Mouse (Mus musculus) adipocyte (in vitro differentiated cells): ENCODE data around the gene Pabpn1.

ENCODE experiments used
- DNase-seq: peaks from one replicate; pipeline ENCODE4 v3.0.0-alpha.2; 2016; ENCODE audit warnings: low spot score

Gene Pabpn1

DNA sequence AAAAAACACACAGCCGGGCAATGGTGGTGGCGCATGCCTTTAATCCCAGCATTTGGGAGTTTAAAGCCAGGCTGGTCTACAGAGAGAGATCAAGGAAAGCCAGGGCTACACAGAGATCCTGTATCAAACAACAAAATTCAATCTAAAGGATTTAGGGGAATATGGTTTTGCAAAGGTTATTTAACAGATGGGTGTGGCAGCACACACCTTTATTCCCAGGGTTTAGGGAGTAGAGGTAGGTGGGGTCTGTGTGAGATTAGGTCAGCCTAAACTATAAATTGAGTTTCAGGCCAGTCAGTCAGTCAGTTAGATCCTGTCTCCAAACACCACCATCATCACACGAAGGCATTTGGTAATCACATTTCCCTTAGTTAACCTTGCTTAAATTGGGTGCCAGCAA is at the start of gene Pabpn1:
TSS of gene Pabpn1 (plus strand) at position 301 of the 400 bp plus-strand sequence.
- no peak for DNase-seq

DNA sequence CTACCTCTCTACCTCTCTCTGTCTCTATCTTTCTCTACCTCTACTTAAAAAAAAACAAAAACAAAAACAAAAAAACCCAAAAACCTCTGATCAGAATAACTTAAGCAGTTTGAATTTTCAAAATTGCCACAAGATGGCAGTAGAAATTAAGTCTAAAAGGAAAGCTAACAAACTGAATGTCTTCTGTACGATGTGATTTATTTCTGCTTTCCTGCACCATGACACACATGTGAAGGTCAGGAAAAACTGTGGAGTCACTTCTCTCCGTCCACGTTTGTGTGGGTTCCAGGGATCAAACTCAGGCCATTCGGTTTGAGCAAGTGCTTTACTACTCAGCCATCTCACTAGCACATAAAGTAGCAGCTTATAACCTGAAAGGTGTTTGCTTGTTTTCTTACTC is 48.8 kb upstream of the Pabpn1 start:
- DNase-seq: peak; percentile 56

GRCm38 (mm10) chr14:54855726-54856125 is 36.6 kb upstream of the Pabpn1 start:
- DNase-seq: no peak

DNA sequence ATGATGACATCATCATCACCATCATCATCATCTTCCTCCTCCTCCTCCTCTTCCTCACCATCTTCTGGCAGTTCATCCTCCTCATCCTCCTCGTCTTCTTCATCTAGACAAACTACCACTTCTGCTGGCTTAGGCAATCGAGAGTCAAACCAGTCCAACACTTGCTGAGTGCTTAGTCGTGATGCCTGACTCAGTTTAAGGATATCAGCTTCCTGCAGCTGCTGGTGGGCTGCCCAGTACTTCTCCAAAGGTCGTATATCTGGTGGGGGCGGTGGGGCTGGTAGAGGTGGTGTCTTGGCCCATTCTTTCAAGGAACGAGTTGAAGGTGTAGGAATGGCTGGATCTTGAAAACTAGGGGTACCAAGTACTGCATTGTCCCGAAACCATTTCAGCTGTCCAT is 35.6 kb upstream of the Pabpn1 start:
- no peak for DNase-seq

DNA sequence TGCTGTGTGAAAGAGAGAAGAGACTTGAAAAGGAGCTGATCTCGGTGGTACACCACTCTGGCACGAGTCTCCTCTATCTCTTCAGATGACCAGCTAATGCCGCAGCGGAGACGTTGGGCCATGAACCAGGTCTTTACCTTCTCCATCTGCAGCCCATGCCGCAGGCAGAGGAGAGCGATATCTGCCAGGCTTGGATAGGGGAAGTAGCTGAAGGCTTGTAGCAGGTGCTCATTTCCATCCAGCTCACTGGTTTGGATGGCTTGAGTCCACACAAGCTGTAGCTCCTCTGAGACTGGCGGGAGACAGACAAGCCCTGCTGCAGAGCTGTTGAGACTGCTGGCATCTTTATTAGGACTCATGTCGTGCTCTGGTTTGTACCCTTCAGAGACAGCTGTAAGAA is 34.4 kb upstream of the Pabpn1 start:
- DNase-seq: no peak

DNA sequence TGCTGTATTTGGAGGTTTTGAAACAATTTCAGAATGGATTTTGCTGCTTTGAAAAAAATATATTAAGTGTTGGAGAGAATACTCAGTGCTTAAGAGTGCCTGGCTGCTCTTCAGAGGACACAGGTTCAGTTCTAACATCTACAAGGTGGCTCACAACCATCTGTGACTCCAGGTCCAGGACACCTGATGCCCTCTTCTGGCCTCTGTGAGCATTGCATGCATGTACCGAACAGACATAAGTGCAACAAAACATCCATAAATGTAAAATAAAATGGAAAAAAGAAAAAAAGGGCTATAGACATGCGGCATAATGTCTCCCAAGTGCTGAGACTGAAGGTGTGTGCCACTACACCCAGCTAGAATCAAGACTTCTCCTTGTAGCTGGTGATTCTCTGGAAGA is 31.8 kb upstream of the Pabpn1 start:
- peak; percentile 55 for DNase-seq

DNA sequence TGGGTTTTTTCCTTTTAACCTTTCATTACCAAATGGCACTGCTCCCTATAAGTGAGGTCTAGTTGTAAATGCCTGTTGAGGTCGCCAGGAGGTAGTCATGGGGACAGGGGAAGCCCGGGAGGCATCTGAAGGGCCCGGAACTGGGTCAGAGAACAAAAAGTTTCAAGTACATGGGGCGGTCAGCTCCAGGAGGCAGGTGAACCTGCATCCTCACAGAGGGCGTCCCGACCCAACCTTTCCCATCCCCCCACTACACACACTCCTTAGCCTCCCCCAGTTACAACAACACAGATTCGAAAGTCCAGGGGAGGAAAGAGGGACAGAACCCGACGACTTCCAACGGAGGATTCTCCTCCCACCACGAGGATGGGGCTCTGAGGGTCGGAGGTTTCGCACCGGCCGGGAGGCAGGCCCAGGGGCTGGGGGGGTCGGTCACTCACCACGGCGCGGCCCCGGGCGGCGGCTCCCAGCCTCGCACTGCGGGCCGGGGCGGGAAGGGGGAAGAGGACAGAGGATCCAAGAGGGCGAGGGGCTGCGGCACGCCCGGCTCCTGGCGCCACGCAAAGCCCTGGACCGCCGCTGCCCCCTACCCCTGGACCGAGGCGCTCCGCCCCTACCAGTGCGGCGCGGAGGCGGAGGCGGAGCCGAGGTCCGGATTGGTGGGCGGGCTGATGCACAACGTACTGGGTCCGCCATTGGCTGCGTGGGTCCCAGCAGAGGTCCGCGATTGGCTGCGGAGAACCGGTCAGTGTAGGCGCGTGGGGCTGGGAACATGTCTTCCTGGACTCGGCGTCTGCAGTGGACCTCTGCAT is 28.6 kb upstream of the Pabpn1 start:
- DNase-seq: peak; percentile 81

- DNase-seq: peak; percentile 19
Measured at GRCm38 (mm10) chr14:54864313-54865036, 27.8 kb upstream of the Pabpn1 start.

- DNase-seq: no peak
Measured at GRCm38 (mm10) chr14:54865626-54866025, 26.7 kb upstream of the Pabpn1 start.

- DNase-seq: no peak
Measured at GRCm38 (mm10) chr14:54866268-54866667, 26.0 kb upstream of the Pabpn1 start.

- no peak for DNase-seq
Measured at GRCm38 (mm10) chr14:54866936-54867335, 25.4 kb upstream of the Pabpn1 start.

GRCm38 (mm10) chr14:54868026-54868425 is 24.3 kb upstream of the Pabpn1 start:
- DNase-seq: no peak

DNA sequence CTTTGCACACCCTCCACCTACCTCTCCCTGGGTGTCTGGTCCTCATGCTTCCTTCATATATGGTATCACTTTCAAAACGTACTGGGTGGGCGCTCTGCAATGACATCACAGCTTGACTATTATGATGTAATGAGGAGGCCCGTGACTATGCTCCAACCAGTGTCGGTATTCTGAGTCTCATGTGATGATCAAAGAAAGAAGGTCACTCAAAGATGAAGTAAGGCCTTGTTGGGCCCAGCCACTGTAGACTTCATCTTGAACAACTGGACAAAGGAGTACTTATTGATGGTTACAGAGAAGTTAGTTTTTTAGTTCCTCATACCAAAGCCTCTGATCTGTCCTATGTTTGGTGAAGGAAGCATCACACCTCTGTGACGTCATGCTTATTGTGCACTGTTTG is 21.4 kb upstream of the Pabpn1 start, which contains the start of gene Homez:
TSS of gene Homez (minus strand) at position 101 of the 400 bp plus-strand sequence.
- DNase-seq: no peak

- DNase-seq: peak; percentile 55
Measured at GRCm38 (mm10) chr14:54874165-54874564, 18.1 kb upstream of the Pabpn1 start.

- DNase-seq: no peak
Measured at GRCm38 (mm10) chr14:54875844-54876538, 16.3 kb upstream of the Pabpn1 start.

DNA sequence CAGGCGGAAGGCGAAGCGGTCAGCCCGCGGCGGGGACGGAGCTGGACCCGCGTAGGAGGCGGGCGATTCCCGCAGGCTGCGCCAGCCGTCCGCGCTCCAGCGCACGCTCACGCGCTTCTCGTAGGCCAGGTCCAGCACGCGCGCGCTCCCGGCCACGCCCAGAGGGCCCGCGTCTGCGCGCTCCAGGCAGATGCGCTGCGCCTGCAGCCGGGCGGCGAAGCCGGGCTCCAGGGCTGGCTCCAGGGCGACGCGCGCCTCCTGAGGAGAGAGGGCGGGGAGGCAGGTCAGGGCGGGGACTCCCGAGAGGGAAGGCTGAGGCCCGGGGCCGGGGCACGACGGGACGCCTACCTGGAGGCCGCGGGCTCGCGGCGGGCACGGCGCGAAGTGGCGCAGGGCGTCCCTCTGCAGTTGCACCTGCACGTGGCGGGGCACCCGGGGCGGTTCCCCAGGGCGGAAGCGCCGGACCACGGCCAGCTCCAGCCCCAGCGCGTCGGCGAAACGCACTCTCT is 15.7 kb upstream of the Pabpn1 start:
- peak; percentile 79 for DNase-seq

DNA sequence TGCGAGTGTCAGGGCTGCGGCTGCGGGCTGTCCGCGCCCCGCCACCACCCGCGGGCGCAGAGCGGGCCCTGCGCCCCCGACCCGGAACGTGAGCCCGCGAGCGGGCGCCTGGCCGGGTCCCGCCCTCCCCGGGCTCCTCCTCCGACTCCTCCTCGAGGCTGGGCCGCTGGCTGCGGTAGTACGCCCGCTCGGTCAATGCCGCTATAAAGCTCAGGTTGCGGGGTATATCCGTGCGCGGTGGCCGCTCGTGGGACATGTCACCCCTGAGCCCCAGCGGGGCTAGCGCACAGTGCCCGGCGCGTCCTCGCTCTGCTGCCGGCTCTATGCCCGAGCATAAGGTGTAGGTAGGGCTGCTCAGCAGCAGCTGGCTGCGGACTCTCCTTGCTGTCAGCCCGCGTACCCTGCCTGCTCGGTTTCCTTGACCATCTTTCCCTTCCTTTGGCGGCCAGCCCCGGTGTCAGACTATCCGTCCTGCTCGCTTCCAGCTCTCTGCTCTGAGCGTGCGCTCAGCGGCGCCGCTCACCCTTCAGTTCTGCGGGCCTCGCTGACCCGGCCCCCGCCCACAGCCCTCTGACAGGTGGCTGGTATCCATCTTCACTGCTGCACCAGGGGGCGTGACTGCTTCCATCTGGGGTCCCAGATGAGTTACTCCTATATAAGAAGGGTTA is 15.1 kb upstream of the Pabpn1 start, which contains the start of gene Ppp1r3e:
TSS of gene Ppp1r3e (minus strand) at position 503 of the 668 bp plus-strand sequence.
- no peak for DNase-seq

- peak; percentile 86 for DNase-seq
Measured at GRCm38 (mm10) chr14:54883154-54884021, 8.9 kb upstream of the Pabpn1 start, which contains the start of the genes Bcl2l2 and Gm20521. Gene Bcl2l2, plus strand, starts transcription at chr14:54883377. Gene Gm20521, plus strand, starts transcription at chr14:54883441.

- no peak for DNase-seq
Measured at GRCm38 (mm10) chr14:54884022-54884712, 8.1 kb upstream of the Pabpn1 start.

GRCm38 (mm10) chr14:54885309-54885708 is 7.0 kb upstream of the Pabpn1 start:
- DNase-seq: no peak
